Mouse (Mus musculus): ENCODE data around the gene Crmp1.

Gene Crmp1

DNA sequence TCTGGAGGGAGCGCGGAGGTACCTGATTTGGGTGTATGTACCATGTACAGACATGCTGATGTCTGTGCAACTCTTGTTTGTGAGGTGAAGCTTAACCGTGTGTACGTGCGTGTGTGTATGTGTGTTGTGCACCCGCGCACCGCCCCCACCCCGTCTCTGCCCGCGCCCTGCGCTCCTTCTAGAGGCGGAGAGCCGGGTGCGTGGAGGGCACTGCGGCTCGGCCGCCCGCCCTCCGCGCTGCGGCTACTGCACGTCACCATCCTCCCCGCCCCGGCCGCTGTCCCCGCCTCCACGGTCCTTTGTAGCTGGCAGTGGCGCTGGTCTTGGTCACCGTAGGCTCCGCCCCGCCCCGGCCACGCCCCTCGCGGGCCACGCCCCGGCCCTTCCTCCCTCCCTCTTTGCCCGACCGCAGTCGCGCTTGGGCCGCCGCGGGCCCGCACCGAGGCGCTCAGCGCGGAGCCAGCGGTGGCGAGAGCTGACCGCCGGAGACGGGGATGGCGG is at the start of gene Crmp1:
Gene Crmp1 (plus strand): TSS at position 290 of the 501 bp plus-strand sequence.
- DNase-seq = peak; percentile 56 to 70

DNA sequence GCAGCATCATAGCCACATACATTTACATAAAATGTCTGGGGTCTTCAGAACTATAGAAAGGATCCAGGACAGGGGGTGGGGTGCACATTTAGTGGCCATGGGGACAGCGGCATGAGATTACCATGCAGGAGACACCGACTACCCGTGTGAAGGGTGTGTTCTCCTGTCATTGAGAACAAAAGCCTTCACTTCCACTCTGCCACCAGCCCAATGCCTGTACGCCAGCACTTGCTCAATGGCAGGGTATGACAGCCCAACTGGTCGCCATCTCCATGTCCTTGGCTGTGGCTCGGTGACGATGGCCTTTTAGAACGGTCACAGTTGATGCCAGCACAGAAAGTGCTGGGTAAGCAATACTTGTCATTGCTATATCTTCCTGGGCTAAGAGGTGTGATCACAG is 45.5 kb upstream of the Crmp1 start:
- no peak for DNase-seq

- peak; percentile 13 to 27 for DNase-seq
These were observed 45.0 kb upstream of the Crmp1 start for GRCm38 (mm10) chr5:37196666-37197250.

- DNase-seq = no peak
These were observed 44.3 kb upstream of the Crmp1 start for GRCm38 (mm10) chr5:37197423-37197822.

GRCm38 (mm10) chr5:37198011-37198688 is 43.6 kb upstream of the Crmp1 start:
- DNase-seq = peak; percentile 50 to 58

GRCm38 (mm10) chr5:37202285-37202684 is 39.5 kb upstream of the Crmp1 start:
- DNase-seq = no peak

DNA sequence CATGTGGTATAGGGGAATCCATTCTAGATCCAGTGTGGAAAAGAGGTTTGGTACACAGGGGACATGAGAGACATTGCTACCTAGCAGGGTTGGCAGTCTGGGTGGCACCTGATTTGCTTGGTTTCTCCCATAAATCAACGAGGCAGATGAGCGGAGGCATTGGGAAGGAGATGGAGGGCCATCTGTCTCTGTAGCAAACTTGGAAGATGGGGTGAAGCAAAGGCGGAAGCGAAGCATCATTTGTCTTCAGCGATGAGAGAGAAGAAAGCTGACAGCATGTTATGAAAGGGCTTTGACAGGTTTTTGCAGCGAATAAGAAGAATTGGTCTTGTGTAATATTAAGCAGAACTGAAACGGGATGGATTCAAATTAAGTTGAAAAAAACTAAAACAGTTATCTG is 36.9 kb upstream of the Crmp1 start:
- DNase-seq = no peak

- DNase-seq = no peak
These were observed 36.3 kb upstream of the Crmp1 start for GRCm38 (mm10) chr5:37205420-37205819.

- DNase-seq = no peak
These were observed 35.4 kb upstream of the Crmp1 start for GRCm38 (mm10) chr5:37206364-37206763.

DNA sequence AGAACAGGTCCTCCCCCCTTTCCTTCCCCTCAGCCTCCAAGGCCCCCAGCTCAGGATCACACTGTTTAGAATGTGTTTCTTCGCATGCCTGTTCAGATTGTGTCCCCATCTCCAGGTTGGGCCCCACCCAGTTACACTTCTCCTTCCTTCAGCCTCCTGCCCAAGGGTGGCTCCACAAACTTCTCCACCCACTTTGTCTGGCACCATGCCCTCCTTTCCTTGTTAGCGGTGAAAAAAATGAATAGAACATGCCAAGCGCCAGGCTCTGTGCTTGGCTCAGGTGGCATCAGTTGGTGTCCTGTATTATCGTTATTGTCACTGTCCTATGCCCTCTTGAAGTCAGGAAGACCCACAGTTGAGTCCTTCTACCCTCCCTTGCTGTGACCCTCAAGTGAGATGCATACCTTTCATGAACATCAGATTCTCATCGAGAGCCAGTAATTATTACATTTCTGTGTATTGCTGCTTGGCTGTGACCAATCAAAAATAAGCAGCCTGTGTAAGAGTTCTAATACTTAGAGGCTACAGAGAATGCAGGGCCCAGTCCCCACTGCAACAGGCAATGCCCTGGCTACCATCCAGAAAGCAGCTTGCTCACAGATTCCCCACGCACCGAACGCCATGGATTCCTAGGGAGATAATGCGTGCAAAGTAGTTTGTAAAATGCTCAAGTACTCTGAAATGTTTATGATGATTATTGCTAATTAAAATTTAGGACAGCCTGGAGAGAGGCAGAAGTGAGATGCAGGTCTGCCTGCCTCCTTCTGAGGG is 28.6 kb upstream of the Crmp1 start:
- DNase-seq = no peak

GRCm38 (mm10) chr5:37213709-37214103 is 28.0 kb upstream of the Crmp1 start:
- DNase-seq = no peak

GRCm38 (mm10) chr5:37214614-37215013 is 27.1 kb upstream of the Crmp1 start:
- no peak for DNase-seq

DNA sequence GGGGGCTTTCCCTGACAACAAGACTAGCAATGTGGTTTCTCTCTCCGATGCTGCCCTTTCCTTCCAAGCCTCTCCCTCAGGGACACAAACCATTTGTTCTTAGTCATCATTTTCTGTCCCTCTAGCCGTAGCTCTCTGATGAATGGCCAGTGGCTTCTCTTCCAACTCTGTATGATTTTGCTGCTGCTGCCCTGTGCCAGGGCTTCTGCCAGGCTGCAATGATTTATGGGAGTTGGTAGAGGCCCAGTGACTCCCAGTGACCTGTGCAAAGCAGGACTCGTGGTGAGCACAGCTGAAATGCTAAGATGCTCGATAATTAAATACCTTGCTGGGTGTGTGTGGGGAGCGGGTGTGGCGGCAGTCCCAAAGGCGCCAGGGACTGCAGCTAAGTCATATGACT is 26.5 kb upstream of the Crmp1 start:
- DNase-seq = no peak

GRCm38 (mm10) chr5:37219615-37220014 is 22.1 kb upstream of the Crmp1 start:
- no peak for DNase-seq

DNA sequence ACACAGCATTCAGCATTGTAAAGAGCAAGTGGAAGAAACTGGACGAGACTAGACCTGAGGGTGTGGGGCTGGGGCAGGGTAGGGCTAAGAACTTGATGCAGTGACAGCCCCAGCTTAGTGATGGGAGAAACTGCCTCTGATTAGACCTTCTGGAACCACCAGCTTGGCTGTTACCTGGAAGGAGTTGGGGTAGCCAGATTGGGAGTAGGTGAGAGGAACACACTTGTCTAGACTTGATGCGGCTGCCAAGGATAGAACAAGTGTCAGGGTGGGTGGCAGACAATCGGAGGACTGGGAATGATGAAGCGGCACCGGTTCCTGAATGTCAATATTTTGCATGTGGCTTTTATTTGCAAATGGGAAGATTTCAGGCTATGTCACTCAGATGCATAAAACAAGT is 21.2 kb upstream of the Crmp1 start:
- no peak for DNase-seq

DNA sequence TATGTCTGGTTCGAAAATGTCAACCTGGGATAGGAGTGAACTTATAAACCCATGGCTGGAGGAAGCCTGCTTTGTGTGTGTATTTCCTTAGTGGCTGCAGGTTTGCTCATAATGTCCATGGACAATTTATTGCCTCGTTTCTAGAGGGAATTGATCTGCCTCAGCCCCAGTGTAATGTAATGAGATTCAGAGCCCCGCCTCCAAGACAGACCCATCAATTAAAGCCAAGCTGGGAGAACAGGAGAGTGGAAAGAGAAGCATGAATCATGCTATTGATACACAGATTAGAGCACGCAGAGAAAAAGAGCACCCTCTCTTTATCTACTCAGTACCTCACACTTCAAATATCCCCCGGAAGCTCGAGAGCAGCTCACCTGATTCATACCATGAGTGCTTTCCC is 20.2 kb upstream of the Crmp1 start:
- DNase-seq = no peak

- no peak for DNase-seq
These were observed 19.4 kb upstream of the Crmp1 start for GRCm38 (mm10) chr5:37222316-37222715.

DNA sequence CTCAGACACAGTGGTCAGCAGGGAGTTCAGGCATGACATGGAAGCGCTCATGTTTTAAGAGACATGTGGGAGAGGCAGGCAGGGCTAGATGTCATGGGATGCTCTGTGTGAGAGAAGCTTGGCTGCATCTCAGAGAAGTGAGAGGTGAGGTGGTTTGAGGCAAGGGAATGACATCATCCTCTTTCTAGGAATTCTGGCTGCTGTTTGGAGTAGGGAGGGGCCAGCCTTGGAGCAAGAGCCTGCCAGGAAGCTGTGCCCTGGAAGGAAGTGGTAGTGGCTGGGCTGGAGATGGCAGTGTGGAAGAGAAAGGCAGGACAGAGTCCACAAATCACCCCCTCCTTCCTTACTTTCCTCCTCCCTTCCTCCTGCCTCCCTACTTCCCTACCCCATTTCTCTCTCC is 16.0 kb upstream of the Crmp1 start:
- no peak for DNase-seq

DNA sequence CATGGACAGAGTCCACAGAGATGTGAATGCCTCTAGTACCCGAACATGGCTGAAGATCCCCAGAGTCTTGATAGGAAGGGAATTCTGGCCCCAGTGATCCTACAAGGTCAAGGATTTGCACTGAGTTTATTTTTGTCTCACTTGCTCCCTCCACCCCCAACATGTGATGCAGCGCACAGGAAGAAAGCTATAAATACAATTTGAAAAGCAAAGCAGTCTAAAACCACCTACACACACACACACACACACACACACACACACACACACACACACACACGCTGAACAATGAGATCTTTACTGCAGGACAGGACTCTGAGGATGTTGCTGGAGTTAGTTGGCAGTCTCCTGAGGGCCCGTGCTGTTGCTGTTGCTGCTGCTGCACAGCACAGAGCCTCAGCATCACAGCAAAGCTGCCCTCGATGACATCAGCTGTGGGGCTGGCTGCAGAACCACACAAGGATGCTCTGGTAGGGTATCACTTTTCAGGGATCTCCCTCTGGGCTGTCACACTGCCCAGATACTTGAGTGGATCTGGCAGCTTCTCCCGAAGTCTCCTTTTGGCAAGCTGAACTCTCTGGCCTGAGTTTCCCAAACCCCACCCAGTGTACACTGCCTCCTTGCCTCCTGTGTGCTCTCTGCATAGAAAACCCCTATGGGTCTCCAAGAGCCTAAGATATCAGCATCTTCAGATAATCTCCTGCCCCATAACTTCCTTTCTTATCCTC is 13.6 kb upstream of the Crmp1 start:
- no peak for DNase-seq

GRCm38 (mm10) chr5:37228894-37229293 is 12.8 kb upstream of the Crmp1 start:
- no peak for DNase-seq

- no peak for DNase-seq
These were observed 8.7 kb upstream of the Crmp1 start for GRCm38 (mm10) chr5:37233010-37233557.

DNA sequence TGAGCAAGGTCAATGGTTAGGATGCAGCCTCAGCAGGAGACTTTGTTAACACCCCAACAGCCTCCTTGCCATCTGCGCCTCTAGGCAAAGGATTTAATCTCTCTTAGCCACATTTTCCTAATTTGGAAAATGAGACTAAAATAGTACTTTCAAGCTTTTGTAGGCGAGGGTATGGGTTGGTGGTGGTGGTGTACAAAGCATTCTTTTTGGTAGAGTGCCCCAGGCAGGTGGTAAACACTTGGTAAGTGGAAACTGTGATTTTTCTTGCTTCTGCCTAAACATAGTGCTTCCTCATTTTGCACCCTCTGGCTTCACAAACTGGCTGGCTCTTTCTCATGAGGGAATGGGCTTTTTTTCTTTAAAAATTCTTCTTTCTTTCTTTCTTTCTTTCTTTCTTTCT is 3.1 kb upstream of the Crmp1 start:
- no peak for DNase-seq

DNA sequence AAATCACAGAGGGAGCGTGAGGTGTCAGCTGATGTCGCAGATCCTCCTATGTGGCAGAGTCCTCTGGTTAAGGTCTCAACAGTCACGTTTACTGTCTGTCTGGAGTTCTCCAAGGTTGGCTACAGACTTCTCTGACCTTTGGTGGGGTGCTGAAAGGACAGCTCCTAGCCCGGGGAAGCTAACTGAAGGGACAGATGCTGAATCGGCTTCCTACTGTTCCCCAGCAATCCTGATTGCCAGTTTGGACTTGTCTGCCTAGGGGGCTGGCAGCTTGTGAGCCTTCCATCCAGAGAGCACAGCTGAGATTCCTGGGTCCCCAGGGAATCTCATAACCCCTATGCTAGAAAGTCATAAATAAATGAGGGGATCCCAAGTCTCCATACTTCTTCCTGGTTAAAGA is 1.2 kb upstream of the Crmp1 start:
- DNase-seq = peak; percentile 73 to 77
